Mouse (Mus musculus) kidney, postnatal 25 days (tissue): ENCODE results near the gene Kcnh8.

Experiments
- DNase-seq, 2 experiments: peaks; one replicate each; pipeline ENCODE4 v3.0.0; 2021; ENCODE audit warnings: mixed read lengths in 2 of 2

The Kcnh8 gene

DNA sequence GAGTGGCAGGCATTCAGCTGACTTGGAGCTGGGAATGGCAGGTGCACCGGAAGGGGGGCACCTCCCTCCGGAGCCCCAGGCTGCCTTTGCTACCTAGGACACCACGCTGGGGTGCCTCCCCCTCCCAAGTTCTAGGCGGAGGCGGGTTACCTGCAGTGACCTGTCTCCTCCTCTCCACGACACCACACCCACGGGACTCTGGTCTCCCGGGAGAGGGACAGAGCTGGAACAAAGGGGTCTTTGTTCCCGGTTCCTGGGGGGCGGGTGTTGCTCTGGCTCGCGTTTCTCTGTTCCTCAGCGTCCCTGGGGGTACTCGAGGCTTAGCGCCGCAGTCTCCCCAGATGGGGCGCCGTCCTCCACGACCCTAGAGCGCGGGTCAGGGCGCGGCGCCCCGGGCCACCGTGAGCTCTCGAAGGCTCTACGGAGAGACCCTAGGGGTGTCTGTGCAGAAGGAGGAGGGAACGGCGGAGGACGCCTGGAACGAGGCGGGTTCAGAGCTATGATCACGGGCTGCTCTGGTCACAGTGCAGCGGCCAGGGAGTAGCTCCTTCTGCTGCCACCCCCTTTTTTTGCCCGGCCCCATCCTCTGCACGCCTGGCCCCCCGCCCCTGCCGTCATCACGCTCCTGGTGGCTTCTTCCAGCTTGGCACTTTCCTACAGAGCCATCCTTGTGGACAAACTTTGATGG is at the start of gene Kcnh8:
Gene Kcnh8 (plus strand): TSS at position 617 of the 688 bp plus-strand sequence.
- no peak for DNase-seq

DNA sequence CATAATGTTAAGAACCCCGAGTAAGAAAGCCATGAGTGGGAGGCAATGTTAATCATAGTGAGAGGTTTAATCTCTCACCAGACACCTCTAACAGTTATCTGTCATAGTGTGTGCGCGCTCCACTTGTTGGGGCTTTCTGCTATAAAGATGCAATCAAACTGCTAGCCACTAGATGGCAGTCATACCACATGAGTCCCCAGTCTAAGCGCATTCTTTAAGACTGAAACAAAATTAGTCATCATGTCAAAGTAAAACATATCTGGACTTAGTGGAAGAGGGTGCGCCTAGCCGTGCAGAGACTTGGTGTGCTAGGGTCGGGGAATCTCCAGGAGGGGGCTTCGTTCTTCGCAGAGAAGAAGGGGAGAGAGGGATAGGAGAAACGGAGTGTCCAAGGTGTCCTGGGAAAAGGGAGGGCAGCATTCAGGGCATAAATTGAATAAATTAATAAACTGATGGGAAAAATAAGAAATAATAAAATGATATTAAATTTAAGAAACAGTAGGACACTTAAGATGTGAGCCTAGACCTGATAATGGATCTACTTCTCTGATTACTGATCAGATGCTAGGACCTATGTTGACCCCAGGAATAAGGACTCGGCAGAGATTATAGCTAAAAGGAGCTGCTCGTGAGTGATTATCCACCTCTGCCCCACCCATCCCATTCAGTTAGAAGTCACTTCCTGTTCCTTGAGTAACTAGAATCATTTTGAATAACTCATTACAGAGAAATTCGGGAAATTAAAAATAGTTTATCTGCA is 42.4 kb upstream of the Kcnh8 start:
- DNase-seq, result peak in 1 of 2 experiments; percentile 51

DNA sequence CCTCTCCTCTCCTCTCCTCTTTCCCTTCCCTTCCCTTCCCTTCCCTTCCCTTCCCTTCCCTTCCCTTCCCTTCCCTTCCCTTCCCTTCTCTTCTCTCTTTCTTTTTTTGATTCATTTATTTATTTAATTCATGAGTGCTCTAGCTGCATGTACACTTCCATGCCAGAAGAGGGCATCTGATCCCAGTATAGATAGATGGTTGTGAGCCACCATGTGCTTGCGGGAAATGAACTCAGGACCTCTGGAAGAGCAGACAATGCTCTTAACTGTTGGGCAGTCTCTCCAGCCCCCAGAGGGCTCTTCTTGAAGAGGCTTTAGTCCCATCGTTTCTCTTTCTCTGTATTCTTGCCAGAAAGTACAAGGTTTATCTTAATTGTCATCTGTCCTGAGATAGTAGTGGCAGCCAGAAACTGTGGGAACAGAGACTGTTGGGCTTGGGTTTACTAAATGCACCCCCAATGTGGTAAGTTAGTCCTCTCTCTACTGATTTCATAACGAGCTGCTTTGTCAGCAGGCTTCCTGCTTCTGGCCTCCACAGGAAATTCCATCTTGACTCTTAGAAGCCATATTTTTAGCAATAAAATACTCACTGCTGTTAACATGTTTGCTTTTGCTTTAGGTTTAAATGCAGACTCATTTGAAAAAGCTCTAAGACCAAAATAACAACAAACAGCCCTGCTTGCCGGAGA is 36.9 kb upstream of the Kcnh8 start:
- no peak for DNase-seq

DNA sequence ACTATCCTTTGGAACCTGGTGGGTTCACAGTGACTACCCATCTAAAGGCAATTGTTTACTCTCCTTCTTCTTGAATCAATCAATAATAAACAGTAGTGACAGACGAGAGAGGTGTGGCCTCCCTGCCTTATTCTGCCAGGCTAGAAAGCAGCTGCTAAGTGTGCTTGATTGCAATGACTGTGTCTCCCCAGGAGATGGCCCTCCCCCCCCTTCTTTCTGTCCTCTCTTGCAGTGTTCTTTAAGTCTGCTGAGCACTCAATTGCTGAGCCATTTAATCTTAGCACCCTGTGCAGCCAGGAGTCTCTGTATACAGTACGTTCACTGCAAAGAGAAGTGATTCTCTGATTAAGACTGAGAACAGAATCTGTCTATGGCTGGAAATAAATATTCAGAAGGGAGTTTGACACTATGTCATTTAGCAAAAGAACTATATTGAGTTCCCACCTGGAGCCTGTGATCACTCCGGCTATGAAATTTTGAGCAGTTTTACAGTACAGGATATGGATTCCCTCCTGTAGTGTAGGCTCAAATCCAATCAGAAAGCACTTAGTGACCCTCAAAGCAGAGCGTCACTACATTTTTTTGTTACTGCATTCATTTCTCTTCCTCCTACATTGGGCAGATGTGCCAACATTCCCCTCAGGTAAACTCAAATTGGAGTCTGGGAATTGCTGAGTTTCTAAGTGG is 32.8 kb upstream of the Kcnh8 start:
- DNase-seq, result no peak

DNA sequence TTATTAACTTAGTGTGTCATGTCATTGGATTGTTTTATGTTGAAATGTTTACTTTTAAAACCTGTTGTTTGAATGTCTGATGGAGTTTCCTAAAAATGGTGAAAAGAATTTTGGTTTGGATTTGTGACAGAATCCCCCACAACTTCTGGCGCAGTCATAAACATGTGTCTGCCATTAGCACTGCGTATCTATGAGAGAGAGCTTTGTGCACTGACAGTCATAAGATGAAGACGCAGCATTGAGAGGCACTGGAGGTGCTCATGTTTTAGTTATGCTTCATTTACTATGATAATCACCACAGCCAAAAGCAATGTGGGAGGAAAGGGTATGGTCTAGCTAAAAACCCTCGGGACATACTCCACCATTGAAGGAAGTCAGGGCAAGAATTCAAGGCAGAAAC is 30.3 kb upstream of the Kcnh8 start:
- no peak for DNase-seq

DNA sequence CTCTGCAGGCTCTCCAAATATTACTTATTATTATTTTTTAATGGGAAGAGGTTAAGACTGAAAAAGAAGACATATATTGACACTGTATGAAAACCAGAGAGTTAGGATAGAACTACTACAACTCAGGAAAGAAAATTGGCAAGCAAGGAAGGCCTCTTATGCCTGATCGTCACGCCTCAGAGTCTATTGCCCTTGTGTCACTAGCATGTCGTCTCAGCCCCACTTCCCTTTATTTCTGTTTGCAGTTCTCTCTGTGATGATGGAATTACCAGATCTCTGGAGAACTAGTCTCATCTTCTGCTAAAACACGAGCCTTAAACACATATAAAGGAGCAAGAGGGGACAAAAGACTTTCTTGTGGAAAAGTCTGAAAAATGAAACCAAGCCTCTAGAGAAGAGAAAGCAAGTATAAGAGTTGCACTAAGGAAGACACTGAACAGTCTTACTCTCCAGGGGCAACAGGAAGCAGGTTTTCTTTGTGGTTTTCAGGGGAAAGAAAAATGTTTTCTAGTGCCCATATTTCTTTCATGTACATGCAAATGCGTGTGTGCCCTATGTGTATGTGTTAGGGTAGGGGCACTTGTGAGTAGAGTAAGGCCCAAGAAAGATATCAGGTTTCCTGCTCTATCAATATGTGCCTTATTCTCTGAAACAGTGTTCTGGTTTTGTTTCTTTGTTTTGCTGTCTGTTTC is 10.9 kb upstream of the Kcnh8 start:
- DNase-seq, result no peak

DNA sequence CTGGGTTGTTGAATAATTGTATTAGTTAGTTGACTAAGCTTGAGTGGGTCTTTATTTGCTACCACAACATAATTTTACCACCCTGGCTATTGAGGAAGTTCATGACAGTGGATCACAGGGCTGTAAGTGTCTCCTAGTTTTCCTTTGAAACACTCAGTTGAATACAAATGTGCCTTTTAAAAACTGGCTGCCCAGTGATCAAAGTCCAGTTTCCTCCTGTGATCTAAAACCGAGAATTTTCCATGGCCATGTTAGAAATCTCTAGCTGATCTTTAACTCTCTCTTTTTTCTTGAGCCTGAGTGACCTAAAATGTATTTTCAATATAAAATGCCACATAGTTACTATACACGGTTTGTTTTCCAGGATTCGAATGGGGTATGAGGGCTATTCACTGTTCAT is 3.4 kb upstream of the Kcnh8 start:
- DNase-seq, result no peak

DNA sequence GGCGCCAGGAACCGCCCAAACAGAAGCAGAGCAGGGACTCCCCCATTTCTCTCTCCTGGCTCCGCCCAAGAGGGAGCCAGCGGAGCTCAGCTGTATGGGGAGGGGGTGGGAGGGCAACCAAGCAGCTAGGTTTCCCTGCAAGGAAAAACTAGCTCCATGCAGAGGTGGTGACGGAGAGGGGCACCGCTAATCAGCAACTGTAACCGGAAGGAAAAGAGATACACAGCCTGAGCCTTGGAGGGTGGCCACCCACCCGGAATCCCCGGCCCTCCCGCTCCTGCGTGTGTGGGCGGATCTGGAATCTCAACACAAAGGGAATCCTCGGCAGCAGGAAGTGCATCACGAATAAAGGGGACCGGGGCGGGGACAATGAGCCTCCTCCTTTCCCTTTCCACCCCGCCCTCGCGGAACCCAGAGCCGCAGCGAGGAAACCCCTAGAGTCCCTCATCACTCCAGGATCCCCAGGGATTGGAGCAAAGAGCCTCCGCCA is 1.6 kb upstream of the Kcnh8 start:
- DNase-seq, result peak; percentile 7 to 41

DNA sequence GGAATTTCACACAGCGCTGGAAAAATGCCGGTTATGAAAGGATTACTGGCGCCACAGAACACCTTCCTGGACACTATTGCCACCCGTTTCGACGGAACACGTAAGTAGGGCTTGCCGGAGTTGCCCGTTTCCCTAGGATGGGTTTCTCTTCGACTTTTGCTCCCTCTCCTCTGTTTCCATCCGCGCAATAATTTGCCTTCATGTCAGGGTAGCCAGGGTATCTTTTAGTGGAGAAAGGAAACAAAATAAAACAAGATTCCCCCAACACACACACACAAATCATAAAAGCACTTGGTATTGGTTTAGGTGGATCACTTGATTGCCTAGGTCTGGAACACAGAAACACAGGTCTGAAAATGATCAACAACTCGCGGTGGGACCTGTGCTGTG is 267 bp downstream of the Kcnh8 start:
- no peak for DNase-seq

DNA sequence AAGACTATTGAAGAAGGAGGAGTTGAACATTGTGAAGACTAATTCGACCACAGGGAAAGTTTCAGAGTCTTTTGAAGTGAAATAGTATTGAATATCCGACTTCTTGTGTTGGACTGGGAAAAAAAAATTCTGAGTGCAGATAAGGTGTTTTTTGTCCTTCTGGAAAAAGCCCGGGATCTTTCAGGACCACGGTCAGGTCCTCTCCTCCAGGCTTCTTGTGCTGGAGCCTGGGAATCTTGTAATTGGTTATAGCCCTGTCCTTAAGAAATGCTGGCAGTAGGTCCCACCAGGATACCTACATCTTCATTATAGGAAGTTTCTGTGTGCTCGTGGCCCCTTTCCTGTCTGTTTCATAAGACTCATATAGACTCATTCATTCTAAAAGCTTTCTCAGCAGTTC is 902 bp downstream of the Kcnh8 start:
- DNase-seq, result peak in 1 of 2 experiments; percentile 2

DNA sequence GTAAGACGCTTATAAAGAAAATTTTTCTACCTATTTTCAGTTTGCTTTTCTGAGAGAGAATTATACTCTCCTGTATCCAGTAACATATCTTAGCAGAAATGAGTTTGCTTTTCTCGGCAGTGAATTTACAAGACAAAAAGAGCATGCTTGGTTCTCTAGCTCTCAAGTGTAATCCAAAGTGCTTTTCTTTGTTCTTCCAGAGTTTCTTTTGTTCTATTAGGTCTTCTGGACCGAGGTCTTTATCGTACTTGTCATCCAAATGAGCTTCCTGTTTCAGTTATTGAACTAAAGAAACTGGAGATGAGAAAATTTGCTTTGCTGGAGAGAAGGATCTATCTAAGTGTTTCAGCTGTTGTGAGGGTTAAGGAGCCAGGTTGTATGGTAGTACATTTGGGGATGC is 8.9 kb downstream of the Kcnh8 start:
- DNase-seq, result no peak

DNA sequence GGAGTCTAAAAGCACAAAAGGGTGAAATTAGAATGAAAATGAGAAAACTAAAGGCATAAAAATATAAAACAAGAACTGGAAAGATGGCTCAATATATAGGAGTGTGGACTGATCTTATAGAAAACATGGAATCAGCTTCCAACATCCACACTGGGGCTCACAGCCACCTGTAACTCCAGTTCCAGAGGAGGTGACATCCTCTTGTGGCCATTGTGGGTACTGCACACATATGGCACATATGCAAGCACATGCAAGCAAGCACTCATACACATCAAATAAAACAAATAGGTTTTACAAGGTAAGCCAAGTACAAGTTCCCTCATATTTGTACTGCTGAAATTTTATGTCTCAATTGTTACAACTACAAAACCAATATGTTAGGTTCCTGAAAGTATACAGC is 46.7 kb downstream of the Kcnh8 start:
- peak; percentile 23 to 29 for DNase-seq

DNA sequence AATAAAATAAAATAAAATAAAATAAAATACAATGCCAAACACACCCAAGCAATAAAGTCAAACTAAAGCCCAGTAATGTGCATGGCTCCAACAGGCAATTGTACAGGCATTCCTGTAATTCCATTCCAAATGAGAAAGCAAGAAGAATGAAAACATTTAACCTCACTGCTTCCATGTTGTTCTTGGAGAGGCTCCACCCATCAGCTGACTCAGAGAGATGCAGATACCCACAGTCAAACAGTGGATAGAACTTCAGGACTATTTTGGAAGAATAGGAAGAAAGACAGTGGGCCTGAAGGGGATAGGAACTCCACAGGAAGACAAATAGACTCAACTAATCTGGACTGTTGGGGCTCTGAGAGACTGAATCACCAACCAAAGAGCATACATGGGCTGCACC is 89.5 kb downstream of the Kcnh8 start:
- DNase-seq, result no peak

DNA sequence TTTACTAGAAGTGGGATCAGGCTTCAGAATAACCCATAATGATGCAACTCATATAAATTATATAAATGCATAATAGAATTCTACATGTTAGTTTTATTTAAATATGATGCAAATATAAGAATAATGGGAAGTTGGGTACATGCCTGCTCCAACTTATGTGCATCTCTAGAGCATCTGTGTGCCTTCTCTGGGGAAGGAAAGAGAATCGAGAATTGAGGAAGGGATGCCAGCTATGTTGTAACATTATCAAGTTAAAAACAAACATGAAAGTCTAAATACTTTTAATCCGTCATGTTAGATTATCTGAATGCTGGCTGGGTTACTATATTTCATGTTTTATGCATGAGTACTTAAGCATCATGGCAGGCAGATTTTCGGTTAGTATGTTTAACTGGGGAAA is 99.4 kb downstream of the Kcnh8 start:
- DNase-seq, result no peak

DNA sequence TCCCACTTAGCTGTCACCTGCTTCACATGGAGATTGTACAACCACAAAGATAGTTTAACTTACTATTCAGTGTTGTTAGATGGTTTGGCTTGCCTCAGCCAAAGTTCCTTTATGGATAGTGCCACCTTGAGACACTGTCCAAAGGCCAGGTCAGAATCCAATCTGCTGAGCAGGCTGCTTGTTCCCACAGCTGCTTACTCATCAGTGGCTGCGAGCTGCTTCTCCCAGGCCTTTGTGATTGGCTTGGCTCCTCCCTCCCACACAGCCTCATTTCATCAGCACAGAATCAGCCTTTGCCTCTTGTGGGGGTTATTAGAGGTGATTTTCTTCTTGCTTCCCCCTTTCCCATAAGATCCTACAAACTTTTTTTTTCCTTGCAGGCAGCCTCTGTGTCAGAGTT is 109.8 kb downstream of the Kcnh8 start:
- peak; percentile 40 to 73 for DNase-seq

DNA sequence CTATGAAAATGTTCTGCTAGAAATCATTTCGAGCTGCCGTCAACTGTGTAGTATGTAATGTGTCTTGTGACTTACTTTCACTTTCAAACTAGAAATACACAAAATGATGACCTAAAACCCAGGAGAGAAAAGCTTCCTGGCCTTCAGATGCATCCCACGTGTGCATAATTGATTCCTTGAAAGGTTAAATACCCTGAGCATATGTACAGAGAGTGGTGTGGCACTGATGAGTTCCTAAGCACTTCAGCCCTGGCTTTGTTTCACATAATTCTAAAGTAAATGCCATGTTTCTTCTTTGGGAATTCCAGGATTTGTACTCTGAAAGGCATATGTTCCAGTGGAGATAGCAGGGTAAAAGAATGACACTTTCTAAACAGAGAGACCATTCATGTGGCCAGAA is 119.7 kb downstream of the Kcnh8 start:
- no peak for DNase-seq

DNA sequence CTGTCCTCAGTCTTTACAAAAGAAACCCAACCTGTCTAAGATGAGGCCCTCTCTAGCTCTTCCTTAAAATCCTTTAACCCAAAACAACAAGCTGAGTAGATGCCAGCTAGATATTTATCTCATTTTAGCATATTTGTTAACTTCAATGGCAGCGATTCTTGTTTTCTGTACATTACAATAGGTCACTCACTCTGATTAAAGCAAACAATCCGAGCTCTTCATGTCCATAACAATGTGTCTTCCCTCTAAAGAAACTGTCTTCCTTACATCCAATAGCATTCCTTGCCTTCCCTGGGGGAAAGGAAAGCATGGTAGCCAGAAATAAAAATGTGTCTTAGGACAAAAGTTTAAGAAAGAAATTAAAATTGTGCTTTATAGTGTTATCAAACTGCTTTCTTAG is 126.3 kb downstream of the Kcnh8 start:
- no peak for DNase-seq

DNA sequence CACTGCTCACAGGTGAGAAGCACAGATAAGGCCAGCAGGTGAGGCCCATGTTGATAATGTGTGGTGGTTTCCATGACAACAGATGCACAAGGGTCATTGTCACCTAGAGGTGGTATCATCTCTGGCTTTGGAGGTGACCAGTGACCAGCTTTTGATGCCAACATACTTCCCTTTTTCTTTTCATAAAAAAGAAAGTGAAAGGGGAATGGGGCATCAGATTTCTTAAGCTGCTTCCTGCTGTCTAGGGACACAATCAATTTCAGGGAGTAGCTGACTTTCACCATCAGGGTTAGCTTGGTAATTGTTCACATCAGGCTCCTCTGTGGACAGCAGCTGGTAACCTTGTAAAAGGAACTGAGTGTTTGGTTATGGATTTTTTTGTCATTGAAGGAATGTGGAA is 135.9 kb downstream of the Kcnh8 start:
- no peak for DNase-seq

DNA sequence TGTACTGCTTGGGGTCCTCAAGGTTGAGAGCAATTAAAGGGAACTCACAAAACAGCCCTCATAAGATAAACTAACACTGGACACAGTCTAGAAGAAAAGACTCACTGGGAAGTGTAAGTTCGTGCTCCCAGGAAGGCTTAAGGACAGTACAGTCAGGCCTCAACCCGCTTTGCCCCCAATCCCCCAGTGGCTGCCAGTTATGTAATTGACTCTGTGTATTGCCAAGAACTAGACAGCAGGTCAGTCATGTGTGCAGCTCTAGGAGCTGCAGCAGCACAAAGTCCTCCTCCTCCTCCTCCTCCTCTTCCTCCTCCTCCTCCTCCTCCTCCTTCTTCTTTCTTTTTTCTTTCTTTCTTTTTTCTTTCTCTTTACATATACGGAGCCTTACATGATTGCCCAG is 185.6 kb downstream of the Kcnh8 start:
- DNase-seq, result peak; percentile 23 to 75

DNA sequence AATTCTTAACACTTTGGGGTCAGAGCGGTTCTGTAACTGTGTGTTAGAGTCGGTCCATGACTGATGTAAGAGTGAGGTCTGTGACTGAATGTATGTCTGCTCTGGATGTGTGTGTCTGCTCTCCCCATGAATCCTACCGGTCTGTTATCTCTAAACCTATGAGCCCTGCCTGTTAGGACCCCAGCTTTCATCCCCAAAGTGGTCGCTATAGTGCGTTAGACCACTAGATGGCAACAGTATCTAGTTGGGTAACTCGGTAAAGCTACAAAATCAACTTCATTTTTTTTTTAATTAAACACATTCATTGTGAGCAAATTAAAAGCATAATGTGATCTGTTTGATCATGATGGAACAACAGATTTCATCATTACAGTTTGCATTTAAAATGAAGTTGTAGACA is 202.0 kb downstream of the Kcnh8 start:
- no peak for DNase-seq

DNA sequence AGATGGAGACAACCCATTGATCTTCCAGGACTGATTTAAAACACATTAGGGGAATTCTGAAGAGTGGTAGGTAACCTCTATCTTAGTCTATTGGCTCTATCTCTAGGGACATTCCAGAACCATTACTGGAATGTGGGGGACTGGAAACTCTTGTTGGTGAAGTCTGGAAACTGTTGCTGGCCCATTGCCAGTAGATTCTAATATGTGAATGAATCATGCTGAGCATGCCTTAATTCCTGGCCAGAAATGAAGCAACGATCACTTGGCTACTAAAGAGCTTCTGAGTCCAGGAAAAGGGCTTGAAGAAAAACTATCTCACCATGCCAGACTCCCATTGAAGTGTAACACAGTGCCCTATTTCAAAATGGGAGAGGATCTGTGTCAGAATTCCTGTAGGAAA is 208.3 kb downstream of the Kcnh8 start:
- DNase-seq, result peak in 1 of 2 experiments; percentile 9

DNA sequence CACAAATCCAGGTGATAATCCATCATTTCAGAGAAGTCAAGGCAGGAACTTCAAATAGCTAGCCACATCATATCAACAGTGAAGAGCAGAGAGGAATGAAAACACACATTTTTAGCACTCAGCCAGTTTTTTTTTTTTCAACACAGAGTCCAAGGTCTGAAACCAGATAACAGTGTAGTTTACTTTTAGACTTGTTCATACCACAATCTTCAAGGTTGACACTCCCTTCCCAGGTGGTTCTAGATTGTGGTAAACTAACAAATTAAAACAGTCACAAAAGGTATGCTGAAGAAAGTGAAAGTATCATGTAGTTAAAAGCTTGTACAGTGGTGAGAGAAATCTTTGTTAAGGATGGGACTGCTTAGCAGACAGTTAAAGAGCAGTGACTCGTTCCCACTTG is 216.5 kb downstream of the Kcnh8 start:
- no peak for DNase-seq

DNA sequence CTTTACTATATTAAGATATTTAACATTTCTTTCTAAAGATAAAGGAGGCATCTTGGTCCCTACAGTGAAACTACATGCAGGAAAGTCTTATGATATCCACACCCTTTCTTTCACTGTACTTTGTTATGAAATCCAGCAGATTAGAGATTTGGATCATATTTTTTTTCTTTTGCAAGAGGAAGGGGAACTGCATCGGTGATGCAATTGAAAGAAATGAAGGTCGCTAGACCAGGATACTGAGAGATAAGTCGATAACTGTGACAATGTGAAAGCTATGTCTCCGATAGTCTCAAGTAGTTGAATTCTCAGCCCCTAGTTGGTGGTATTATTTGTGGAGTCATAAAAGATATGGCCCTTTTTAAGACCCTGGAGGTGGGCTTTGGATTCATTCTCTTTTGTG is 227.2 kb downstream of the Kcnh8 start:
- DNase-seq, result no peak
